Mouse (Mus musculus): ENCODE data around the gene Lrrc7. TPM values are rescaled to one million over a fixed set of nuclear protein-coding genes. Genes with fewer than 3 reads are reported as not detected.

The Lrrc7 gene
- polyA plus RNA-seq, 1 experiment, result not detected

GRCm38 (mm10) chr3:158202776-158203175, 359.2 kb downstream of the Lrrc7 start:
- no peak overlapping the region for H3ac ChIP-seq (ENCODE audit: control insufficient read depth, insufficient read length)
- H3K4me3 ChIP-seq, result no peak overlapping the region
- TF ChIP-seq CEBPB (IDR thresholded peaks at IDR 0.05; ENCODE audit: insufficient read depth, poor library complexity, severe bottlenecking) (no peak), E2F4 (IDR thresholded peaks at IDR 0.05; ENCODE audit: insufficient read depth) (no peak), POLR2A (IDR thresholded peaks at IDR 0.05; ENCODE audit: insufficient read length, low read depth) (no peak), USF1 (IDR thresholded peaks at IDR 0.05; ENCODE audit: low read depth) (no peak), REST (IDR thresholded peaks at IDR 0.05; ENCODE audit: insufficient read depth, insufficient read length) (no peak), TCF12 (IDR thresholded peaks at IDR 0.05; ENCODE audit: insufficient read depth, poor library complexity, severe bottlenecking) (no peak), POLR2AphosphoS2 (IDR thresholded peaks at IDR 0.05; ENCODE audit: insufficient read length, low read depth) (no peak), MAX (IDR thresholded peaks at IDR 0.05; ENCODE audit: low read depth) (no peak), TCF3 (IDR thresholded peaks at IDR 0.05; ENCODE audit: insufficient read length, low read depth) (no peak), SRF (IDR thresholded peaks at IDR 0.05; ENCODE audit: control insufficient read depth, insufficient read length, low read depth) (no peak), MYOD1 (IDR thresholded peaks at IDR 0.05; ENCODE audit: control insufficient read depth in 1 of 3, insufficient read length in 2 of 3, low read depth in 2 of 3) (no peak), MYOG (IDR thresholded peaks at IDR 0.05; ENCODE audit: control insufficient read depth in 1 of 3, insufficient read depth in 1 of 3, insufficient read length in 2 of 3, low read depth in 2 of 3) (no peak)
- H3K27me3 ChIP-seq (ENCODE audit: control insufficient read depth, insufficient read depth, insufficient read length), result no peaks in the 10 kb centered on the region
- H3K36me3 ChIP-seq (ENCODE audit: control insufficient read depth, insufficient read depth), result no peaks in the 10 kb centered on the region
- H3K4me2 ChIP-seq (ENCODE audit: low read depth), result no peak overlapping the region
- no peaks in the 10 kb centered on the region for H3K79me2 ChIP-seq (ENCODE audit: control insufficient read depth, insufficient read depth)

- Histone ChIP-seq H3K36me3 (ENCODE audit: control insufficient read depth, insufficient read depth) (no peaks in the 10 kb centered on the region), H3K79me2 (ENCODE audit: control insufficient read depth, insufficient read depth) (no peaks in the 10 kb centered on the region), H3K4me3 (no peak overlapping the region), H3K27me3 (ENCODE audit: control insufficient read depth, insufficient read depth, insufficient read length) (no peaks in the 10 kb centered on the region), H3K4me2 (ENCODE audit: low read depth) (no peak overlapping the region), H3ac (ENCODE audit: control insufficient read depth, insufficient read length) (no peak overlapping the region)
- TF ChIP-seq CEBPB (IDR thresholded peaks at IDR 0.05; ENCODE audit: insufficient read depth, poor library complexity, severe bottlenecking), result no peak
- no peak for TF ChIP-seq TCF12 (IDR thresholded peaks at IDR 0.05; ENCODE audit: insufficient read depth, poor library complexity, severe bottlenecking)
- no peak for TF ChIP-seq REST (IDR thresholded peaks at IDR 0.05; ENCODE audit: insufficient read depth, insufficient read length)
- TF ChIP-seq MYOG (IDR thresholded peaks at IDR 0.05; ENCODE audit: control insufficient read depth in 1 of 3, insufficient read depth in 1 of 3, insufficient read length in 2 of 3, low read depth in 2 of 3), result no peak
- no peak for TF ChIP-seq MAX (IDR thresholded peaks at IDR 0.05; ENCODE audit: low read depth)
- TF ChIP-seq POLR2AphosphoS2 (IDR thresholded peaks at IDR 0.05; ENCODE audit: insufficient read length, low read depth), result no peak
- no peak for TF ChIP-seq MYOD1 (IDR thresholded peaks at IDR 0.05; ENCODE audit: control insufficient read depth in 1 of 3, insufficient read length in 2 of 3, low read depth in 2 of 3)
- no peak for TF ChIP-seq POLR2A (IDR thresholded peaks at IDR 0.05; ENCODE audit: insufficient read length, low read depth)
- TF ChIP-seq E2F4 (IDR thresholded peaks at IDR 0.05; ENCODE audit: insufficient read depth), result no peak
- no peak for TF ChIP-seq USF1 (IDR thresholded peaks at IDR 0.05; ENCODE audit: low read depth)
- no peak for TF ChIP-seq TCF3 (IDR thresholded peaks at IDR 0.05; ENCODE audit: insufficient read length, low read depth)
- no peak for TF ChIP-seq SRF (IDR thresholded peaks at IDR 0.05; ENCODE audit: control insufficient read depth, insufficient read length, low read depth)
Measured at GRCm38 (mm10) chr3:158195426-158195825, 366.6 kb downstream of the Lrrc7 start.

- Histone ChIP-seq H3K36me3 (ENCODE audit: control insufficient read depth, insufficient read depth) (no peaks in the 10 kb centered on the region), H3K4me3 (no peak overlapping the region), H3K27me3 (ENCODE audit: control insufficient read depth, insufficient read depth, insufficient read length) (no peaks in the 10 kb centered on the region), H3K4me2 (ENCODE audit: low read depth) (no peak overlapping the region), H3K79me2 (ENCODE audit: control insufficient read depth, insufficient read depth) (no peaks in the 10 kb centered on the region), H3ac (ENCODE audit: control insufficient read depth, insufficient read length) (no peak overlapping the region)
- TF ChIP-seq USF1 (IDR thresholded peaks at IDR 0.05; ENCODE audit: low read depth) (peak; percentile 20), CEBPB (IDR thresholded peaks at IDR 0.05; ENCODE audit: insufficient read depth, poor library complexity, severe bottlenecking) (no peak)
Measured at GRCm38 (mm10) chr3:158193229-158193628, 368.8 kb downstream of the Lrrc7 start.

- H3K36me3 ChIP-seq (ENCODE audit: control insufficient read depth, insufficient read depth), result no peaks in the 10 kb centered on the region
- no peaks in the 10 kb centered on the region for H3K27me3 ChIP-seq (ENCODE audit: control insufficient read depth, insufficient read depth, insufficient read length)
- H3K4me3 ChIP-seq, result no peak overlapping the region
- no peak for TF ChIP-seq MAX (IDR thresholded peaks at IDR 0.05; ENCODE audit: low read depth)
- no peak for TF ChIP-seq USF1 (IDR thresholded peaks at IDR 0.05; ENCODE audit: low read depth)
- TF ChIP-seq TCF3 (IDR thresholded peaks at IDR 0.05; ENCODE audit: insufficient read length, low read depth), result no peak
- TF ChIP-seq TCF12 (IDR thresholded peaks at IDR 0.05; ENCODE audit: insufficient read depth, poor library complexity, severe bottlenecking), result no peak
- no peak for TF ChIP-seq POLR2A (IDR thresholded peaks at IDR 0.05; ENCODE audit: insufficient read length, low read depth)
- no peak for TF ChIP-seq CEBPB (IDR thresholded peaks at IDR 0.05; ENCODE audit: insufficient read depth, poor library complexity, severe bottlenecking)
- no peak for TF ChIP-seq REST (IDR thresholded peaks at IDR 0.05; ENCODE audit: insufficient read depth, insufficient read length)
- no peak for TF ChIP-seq MYOG (IDR thresholded peaks at IDR 0.05; ENCODE audit: control insufficient read depth in 1 of 3, insufficient read depth in 1 of 3, insufficient read length in 2 of 3, low read depth in 2 of 3)
- no peak for TF ChIP-seq E2F4 (IDR thresholded peaks at IDR 0.05; ENCODE audit: insufficient read depth)
- no peak for TF ChIP-seq POLR2AphosphoS2 (IDR thresholded peaks at IDR 0.05; ENCODE audit: insufficient read length, low read depth)
- TF ChIP-seq SRF (IDR thresholded peaks at IDR 0.05; ENCODE audit: control insufficient read depth, insufficient read length, low read depth), result no peak
- TF ChIP-seq MYOD1 (IDR thresholded peaks at IDR 0.05; ENCODE audit: control insufficient read depth in 1 of 3, insufficient read length in 2 of 3, low read depth in 2 of 3), result no peak
- H3ac ChIP-seq (ENCODE audit: control insufficient read depth, insufficient read length), result no peak overlapping the region
- no peak overlapping the region for H3K4me2 ChIP-seq (ENCODE audit: low read depth)
- no peaks in the 10 kb centered on the region for H3K79me2 ChIP-seq (ENCODE audit: control insufficient read depth, insufficient read depth)
Measured at GRCm38 (mm10) chr3:158174880-158175735, 386.9 kb downstream of the Lrrc7 start.
